Comparison of ENCODE assay signal across 33 mouse cellular contexts in the genomic region with DNA sequence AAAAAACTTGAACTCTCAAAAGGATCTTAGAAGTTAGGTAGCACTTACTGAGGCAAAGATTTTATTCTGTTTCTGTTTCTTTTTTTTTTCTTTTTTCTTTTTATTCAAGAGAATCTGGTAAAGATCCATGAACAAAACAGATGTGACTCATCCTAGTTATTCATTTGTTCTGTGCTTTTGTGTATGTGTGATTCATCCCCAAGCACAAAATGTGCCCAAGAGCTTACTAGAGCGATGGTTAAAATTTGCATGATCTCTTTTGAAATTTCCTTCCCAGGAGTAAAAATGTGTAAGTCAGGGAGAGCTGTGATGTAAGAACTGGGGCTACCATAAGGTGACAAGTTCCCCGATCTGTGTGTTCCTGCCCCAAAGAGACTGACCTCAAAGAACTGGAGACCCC.
A peak's percentile ranks its signal among the peaks of the same experiment; 100 is the strongest.
DNase-seq lines count a peak whose midpoint lies in the region; ATAC-seq and TF ChIP-seq lines count a peak whose summit lies in the region.
"Had no signal": no experiment of that assay in that cellular context is flagged by ENCODE, and none has a peak within 500 bp of the region (broad histone marks: within the 10 kb centered on the region; RNA-seq: fewer than 3 reads in every experiment).

No protein-coding gene starts in this region.

- peak; percentile 97 for ATAC-seq in frontal cortex, adult (ENCODE audit: low TSS enrichment)
- no peak for ATAC-seq in forebrain, embryonic 11.5 days (replicated peaks; ENCODE audit: low FRiP score)
- ATAC-seq: CD4-positive, CD25-positive, alpha-beta regulatory T cell, adult 4 months; forebrain, embryonic 15.5 days; hindbrain, postnatal 0 days; intestine, embryonic 15.5 days had no signal

- H3K4me3 ChIP-seq in left cerebral cortex, adult 2 months: no peak overlapping the region
- H3K4me3 ChIP-seq in C2C12 (ENCODE audit: insufficient read depth, poor library complexity, severe bottlenecking): no peak overlapping the region
- no peak overlapping the region for H3K4me3 ChIP-seq in forebrain, embryonic 11.5 days (ENCODE audit: low read depth, low read length)
- H3K4me3 ChIP-seq: embryonic facial prominence, embryonic 12.5 days; forebrain, embryonic 15.5 days; heart, embryonic 10.5 days; heart, embryonic 15.5 days; hindbrain, embryonic 12.5 days; intestine, embryonic 15.5 days; limb, embryonic 10.5 days; limb, embryonic 15.5 days; liver, embryonic 13.5 days; neural tube, embryonic 15.5 days; stomach, embryonic 15.5 days had no signal

- no peaks in the 10 kb centered on the region for H3K79me2 ChIP-seq in C2C12 (ENCODE audit: control insufficient read depth, insufficient read depth)

- intact Hi-C loops in left cerebral cortex, postnatal 14 days (cut with DNase I): no loop called here
- intact Hi-C loops in left cerebral cortex, adult 2 months (cut with DNase I): no loop called here

- no peaks in the 10 kb centered on the region for H3K4me1 ChIP-seq in forebrain, embryonic 11.5 days (replicated peaks; ENCODE audit: control insufficient read depth, insufficient read depth, low read length)
- H3K4me1 ChIP-seq: embryonic facial prominence, embryonic 12.5 days; forebrain, embryonic 15.5 days; heart, embryonic 10.5 days; heart, embryonic 15.5 days; hindbrain, embryonic 12.5 days; intestine, embryonic 15.5 days; limb, embryonic 10.5 days; limb, embryonic 15.5 days; liver, embryonic 13.5 days; neural tube, embryonic 15.5 days; stomach, embryonic 15.5 days had no signal

- WGBS in forebrain, embryonic 11.5 days: 95% methylated on average over 2 of the region's 2 CpGs

- no peaks in the 10 kb centered on the region for H3K27me3 ChIP-seq in C2C12 (ENCODE audit: control insufficient read depth, insufficient read depth, insufficient read length)
- H3K27me3 ChIP-seq in forebrain, embryonic 11.5 days (ENCODE audit: control insufficient read depth, insufficient read depth, low read length): no peaks in the 10 kb centered on the region
- H3K27me3 ChIP-seq: embryonic facial prominence, embryonic 12.5 days; forebrain, embryonic 15.5 days; heart, embryonic 15.5 days; hindbrain, embryonic 12.5 days; intestine, embryonic 15.5 days; limb, embryonic 15.5 days; liver, embryonic 13.5 days; neural tube, embryonic 15.5 days; stomach, embryonic 15.5 days had no signal

- H3K4me2 ChIP-seq in forebrain, embryonic 11.5 days (ENCODE audit: low read depth, low read length, severe bottlenecking): no peak overlapping the region
- H3K4me2 ChIP-seq: embryonic facial prominence, embryonic 12.5 days; forebrain, embryonic 15.5 days; heart, embryonic 15.5 days; hindbrain, embryonic 12.5 days; intestine, embryonic 15.5 days; limb, embryonic 15.5 days; liver, embryonic 13.5 days; neural tube, embryonic 15.5 days; stomach, embryonic 15.5 days had no signal

- no peak overlapping the region for H3K9ac ChIP-seq in forebrain, embryonic 11.5 days (ENCODE audit: low read length)
- H3K9ac ChIP-seq: embryonic facial prominence, embryonic 12.5 days; forebrain, embryonic 15.5 days; heart, embryonic 15.5 days; hindbrain, embryonic 12.5 days; intestine, embryonic 15.5 days; limb, embryonic 15.5 days; liver, embryonic 13.5 days; neural tube, embryonic 15.5 days; stomach, embryonic 15.5 days had no signal

- no peaks in the 10 kb centered on the region for H3K9me3 ChIP-seq in forebrain, embryonic 11.5 days (ENCODE audit: control insufficient read depth, low read length)
- H3K9me3 ChIP-seq: embryonic facial prominence, embryonic 12.5 days; forebrain, embryonic 15.5 days; heart, embryonic 10.5 days; heart, embryonic 15.5 days; hindbrain, embryonic 12.5 days; intestine, embryonic 15.5 days; limb, embryonic 10.5 days; limb, embryonic 15.5 days; liver, embryonic 13.5 days; neural tube, embryonic 15.5 days; stomach, embryonic 15.5 days had no signal

- no peaks in the 10 kb centered on the region for H3K36me3 ChIP-seq in C2C12 (ENCODE audit: control insufficient read depth, insufficient read depth)
- no peaks in the 10 kb centered on the region for H3K36me3 ChIP-seq in forebrain, embryonic 11.5 days (ENCODE audit: control insufficient read depth, insufficient read depth, low read length)
- H3K36me3 ChIP-seq: embryonic facial prominence, embryonic 12.5 days; forebrain, embryonic 15.5 days; heart, embryonic 10.5 days; heart, embryonic 15.5 days; hindbrain, embryonic 12.5 days; intestine, embryonic 15.5 days; limb, embryonic 10.5 days; limb, embryonic 15.5 days; liver, embryonic 13.5 days; neural tube, embryonic 15.5 days; stomach, embryonic 15.5 days had no signal

- no peak overlapping the region for H3K27ac ChIP-seq in left cerebral cortex, adult 2 months
- H3K27ac ChIP-seq in forebrain, embryonic 11.5 days (ENCODE audit: low read depth, low read length): no peak overlapping the region
- H3K27ac ChIP-seq: embryonic facial prominence, embryonic 12.5 days; forebrain, embryonic 15.5 days; heart, embryonic 10.5 days; heart, embryonic 15.5 days; hindbrain, embryonic 12.5 days; hindbrain, postnatal 0 days; intestine, embryonic 15.5 days; kidney, postnatal 0 days; limb, embryonic 10.5 days; limb, embryonic 15.5 days; liver, embryonic 13.5 days; neural tube, embryonic 15.5 days; stomach, embryonic 15.5 days had no signal

- no peak for TF ChIP-seq CTCF in left cerebral cortex, adult 2 months (IDR thresholded peaks at IDR 0.05)
- no peak for TF ChIP-seq CTCF in C2C12 (IDR thresholded peaks at IDR 0.05; ENCODE audit: control insufficient read depth, insufficient read depth, insufficient read length)

- DNase-seq in frontal cortex, postnatal 25 days (ENCODE audit: low spot score in 2 of 2): no peak
- peak; percentile 6 to 19 for DNase-seq in left cerebral cortex, postnatal 14 days (ENCODE audit: low spot score in 2 of 2)
- no peak for DNase-seq in left cerebral cortex, adult 2 months (ENCODE audit: extremely low spot score in 1 of 2, low spot score in 2 of 2)
- DNase-seq in brain, adult 2 months (ENCODE audit: low read depth, low spot score): peak; percentile 91
- DNase-seq in forebrain, embryonic 11.5 days (ENCODE audit: low spot score): no peak
- DNase-seq in ovary, postnatal 10 days (ENCODE audit: low spot score): no peak
- DNase-seq: adrenal gland, postnatal 10 days; cerebellum, adult 11-12 months; cerebellum, adult 9-11 months; embryo, embryonic 11 days; gastrocnemius, postnatal 10 days; kidney, adult 2 months; kidney, postnatal 4 days; liver, embryonic 13.5 days; lung, adult 18-20 months; lung, postnatal 10 days; midbrain, embryonic 14.5 days; thymus, postnatal 25 days had no signal

- no peak overlapping the region for H3ac ChIP-seq in C2C12 (ENCODE audit: control insufficient read depth, insufficient read length, low read depth)

- no peaks in the 10 kb centered on the region for H3K79me3 ChIP-seq in C2C12 (ENCODE audit: low read depth)

TF ChIP-seq in C2C12, 6 proteins besides CTCF, POLR2A, EP300 and RAD21:
- TF ChIP-seq USF1 (IDR thresholded peaks at IDR 0.05; ENCODE audit: low read depth) (no peak), MYOD1 (IDR thresholded peaks at IDR 0.05; ENCODE audit: control insufficient read depth, insufficient read length, low read depth) (no peak), MAX (IDR thresholded peaks at IDR 0.05) (no peak), CEBPB (IDR thresholded peaks at IDR 0.05; ENCODE audit: low read depth) (peak; percentile 35), FOSL1 (IDR thresholded peaks at IDR 0.05; ENCODE audit: insufficient read depth, low read length, poor library complexity, severe bottlenecking) (peak; percentile 59)
TF ChIP-seq in C2C12: peak in this region for 2.

Comparison
In these comparisons a context has a peak if more than half of its experiments do, and no peak if none do; other contexts are left out.
1. DNase-seq: peak in left cerebral cortex, postnatal 14 days (2 of 2) and brain, adult 2 months (single experiment); none in frontal cortex, postnatal 25 days (0 of 2), left cerebral cortex, adult 2 months (0 of 2), forebrain, embryonic 11.5 days (single experiment) and ovary, postnatal 10 days (single experiment).